Mouse (Mus musculus) liver, adult 2 months (tissue): ENCODE results near the gene Tmem107. TPM values are rescaled to one million over a fixed set of nuclear protein-coding genes. Genes with fewer than 3 reads are reported as not detected.

Experiments
- DNase-seq: peaks from one replicate; pipeline ENCODE4 v3.0.0-alpha.2; 2011; ENCODE audit warnings: low read depth, low spot score; ENCODE audit errors: extremely low read depth
- H3K27ac ChIP-seq: fragments of 200-500 bp; replicated peaks from 2 replicates; pipeline ENCODE4 v1.5.1; 2012; ENCODE audit warnings: low read depth, mild to moderate bottlenecking, control low read depth, inconsistent platforms, low read length; ENCODE audit not compliant: insufficient read depth
- H3K27me3 ChIP-seq: fragments of 200-500 bp; 2 replicates; pipeline ENCODE4 v1.6.1; 2012; ENCODE audit warnings: mild to moderate bottlenecking, moderate library complexity, low read length, inconsistent platforms; ENCODE audit not compliant: control insufficient read depth, insufficient read depth
- H3K36me3 ChIP-seq: fragments of 200-500 bp; 2 replicates; pipeline ENCODE4 v1.6.1; 2012; ENCODE audit warnings: low read length, inconsistent platforms; ENCODE audit not compliant: control insufficient read depth, insufficient read depth
- H3K4me1 ChIP-seq: fragments of 200-500 bp; 2 replicates; pipeline ENCODE4 v1.6.1; 2011; ENCODE audit warnings: low read length; ENCODE audit not compliant: control insufficient read depth, insufficient read depth
- H3K4me3 ChIP-seq: fragments of 200-500 bp; 2 replicates; pipeline ENCODE4 v1.5.1; 2011; ENCODE audit warnings: low read depth, mild to moderate bottlenecking, control low read depth, low read length, moderate library complexity; ENCODE audit not compliant: insufficient read depth
- H3K79me2 ChIP-seq: fragments of 200-500 bp; 2 replicates; pipeline ENCODE4 v1.6.1; 2012; ENCODE audit warnings: inconsistent platforms, mild to moderate bottlenecking, low read length, moderate library complexity; ENCODE audit not compliant: control insufficient read depth, insufficient read depth
- H3K9ac ChIP-seq: fragments of 200-500 bp; 2 replicates; pipeline ENCODE4 v1.6.1; 2012; ENCODE audit warnings: low read depth, mild to moderate bottlenecking, control low read depth, inconsistent platforms, low read length
- CTCF ChIP-seq: fragments of 200-500 bp; IDR thresholded peaks from 2 replicates; pipeline ENCODE4 v1.5.1; 2011; ENCODE audit warnings: low read depth, low read length, control low read depth
- POLR2A ChIP-seq: fragments of 200-500 bp; IDR thresholded peaks from 2 replicates; pipeline ENCODE4 v1.6.1; 2011; ENCODE audit warnings: low read length, control low read depth; ENCODE audit not compliant: insufficient read depth; ENCODE audit errors: extremely low read depth
- WGBS: fragments of 180-500 bp; shearing (Covaris S2); methylation state at CpG from one replicate; pipeline ENCODE4 v1.1.7; 2018; 5-methylcytosine and 5-hydroxymethylcytosine counted together
- polyA plus RNA-seq: library from polyadenylated mRNA; depleted of rRNA; stranded (reverse); fragments of >200 nt; gene quantifications from 2 replicates; pipeline ENCODE4 v1.2.3, GENCODE M21; 2012
- total RNA-seq: library from RNA; depleted of rRNA; stranded (reverse); fragments of >200 nt; gene quantifications from 2 replicates; pipeline ENCODE4 v1.2.3, GENCODE M21; 2014

Tmem107 gene
- total and polyA plus RNA-seq, 2 experiments = 2.2 to 4.7 TPM

GRCm38 (mm10) chr11:69080102-69080854 lies 9.7 kb downstream of the Tmem107 start:
- WGBS = 40% methylated on average over 15 of the region's 15 CpGs
- H3K4me3 ChIP-seq = no peak overlapping the region
- no peaks in the 10 kb centered on the region for H3K79me2 ChIP-seq
- TF ChIP-seq CTCF (no peak), POLR2A (no peak)
- no peaks in the 10 kb centered on the region for H3K36me3 ChIP-seq
- no peaks in the 10 kb centered on the region for H3K27me3 ChIP-seq
- no peak overlapping the region for H3K9ac ChIP-seq
- peak; percentile 78 for DNase-seq
- peak overlapping the region; percentile 32; the same call in 1 of the 2 replicates for H3K27ac ChIP-seq
- no peaks in the 10 kb centered on the region for H3K4me1 ChIP-seq

- no peak for TF ChIP-seq CTCF
- no peak for TF ChIP-seq POLR2A
- H3K36me3 ChIP-seq = no peaks in the 10 kb centered on the region
- H3K9ac ChIP-seq = no peak overlapping the region
- no peaks in the 10 kb centered on the region for H3K4me1 ChIP-seq
- DNase-seq = no peak
- 79% methylated on average over 8 of the region's 8 CpGs for WGBS
- H3K27ac ChIP-seq = 0 out of 2 replicates have a peak overlapping the region, but pooled peaks have one; percentile 9
- H3K27me3 ChIP-seq = no peaks in the 10 kb centered on the region
- H3K4me3 ChIP-seq = no peak overlapping the region
- no peaks in the 10 kb centered on the region for H3K79me2 ChIP-seq
These were observed 10.2 kb downstream of the Tmem107 start for GRCm38 (mm10) chr11:69080855-69081222.

GRCm38 (mm10) chr11:69081613-69082012 lies 11.0 kb downstream of the Tmem107 start:
- 86% methylated on average over 7 of the region's 7 CpGs for WGBS
- H3K36me3 ChIP-seq = no peaks in the 10 kb centered on the region
- no peak overlapping the region for H3K4me3 ChIP-seq
- H3K27me3 ChIP-seq = no peaks in the 10 kb centered on the region
- H3K9ac ChIP-seq = no peak overlapping the region
- no peak for TF ChIP-seq POLR2A
- no peak for TF ChIP-seq CTCF
- no peak overlapping the region for H3K27ac ChIP-seq
- no peaks in the 10 kb centered on the region for H3K4me1 ChIP-seq
- no peaks in the 10 kb centered on the region for H3K79me2 ChIP-seq
- no peak for DNase-seq

GRCm38 (mm10) chr11:69085608-69086007 lies 15.0 kb downstream of the Tmem107 start:
- Histone ChIP-seq H3K27me3 (no peaks in the 10 kb centered on the region), H3K27ac (no peak overlapping the region), H3K79me2 (peaks cover 16% of the 10 kb centered on the region), H3K4me1 (peaks cover 10% of the 10 kb centered on the region), H3K36me3 (peaks cover 2% of the 10 kb centered on the region; the same call in 1 of the 2 replicates), H3K9ac (no peak overlapping the region), H3K4me3 (no peak overlapping the region)
- TF ChIP-seq POLR2A (no peak), CTCF (no peak)
- 70% methylated on average over 6 of the region's 6 CpGs for WGBS
- no peak for DNase-seq

GRCm38 (mm10) chr11:69086390-69086789 lies 15.8 kb downstream of the Tmem107 start:
- Histone ChIP-seq H3K27ac (no peak overlapping the region), H3K9ac (no peak overlapping the region), H3K79me2 (peaks cover 16% of the 10 kb centered on the region), H3K27me3 (no peaks in the 10 kb centered on the region), H3K4me3 (no peak overlapping the region), H3K4me1 (peaks cover 10% of the 10 kb centered on the region), H3K36me3 (peaks cover 2% of the 10 kb centered on the region; the same call in 1 of the 2 replicates)
- WGBS = 76% methylated on average over 6 of the region's 6 CpGs
- no peak for TF ChIP-seq POLR2A
- TF ChIP-seq CTCF = no peak
- DNase-seq = no peak

GRCm38 (mm10) chr11:69087082-69087481 lies 16.5 kb downstream of the Tmem107 start:
- Histone ChIP-seq H3K9ac (no peak overlapping the region), H3K27ac (no peak overlapping the region), H3K4me1 (peaks cover 12% of the 10 kb centered on the region), H3K36me3 (peaks cover 2% of the 10 kb centered on the region; the same call in 1 of the 2 replicates), H3K4me3 (no peak overlapping the region), H3K79me2 (peaks cover 16% of the 10 kb centered on the region), H3K27me3 (no peaks in the 10 kb centered on the region)
- 80% methylated on average over 4 of the region's 4 CpGs for WGBS
- DNase-seq = no peak
- TF ChIP-seq POLR2A (no peak), CTCF (no peak)
